Mouse (Mus musculus): ENCODE data around the gene H2afy2. TPM values are rescaled to one million over a fixed set of nuclear protein-coding genes. Genes with fewer than 3 reads are reported as not detected.

H2afy2 gene
- total RNA-seq, 4 experiments from 2014 or later, result 18.9 to 24.8 (median 19.9) TPM

Small RNAs within 50 kb of the gene (microRNA-seq; reads per million reads assigned to microRNA genes)
- 0 reads per million in 2 experiments for gene Mir5108

Other genes starting within 250 kb of the H2afy2 start
- gene Npffr1, start 188.7 kb downstream of the H2afy2 start, total RNA-seq (2022), result 1 to 10 TPM; 1.9 to 3.2 (median 2.9) TPM
- gene Ppa1, start 135.6 kb downstream of the H2afy2 start, total RNA-seq (2022), result 100 to 1,000 TPM; 101 to 116 (median 111) TPM
- gene Sar1a, start 103.8 kb downstream of the H2afy2 start, total RNA-seq (2022), result 100 to 1,000 TPM; 117 to 135 (median 124) TPM
- gene Tysnd1, start 88.6 kb downstream of the H2afy2 start, total RNA-seq (2022), result 10 to 100 TPM; 18.4 to 23.4 (median 20.7) TPM
- gene Aifm2, start 68.9 kb downstream of the H2afy2 start, total RNA-seq (2022), result 10 to 100 TPM in 2 of 4 experiments, 1 to 10 TPM in 2; 9.6 to 10.8 (median 10.2) TPM
- 1 to 10 TPM; 1.1 to 2.3 (median 1.4) TPM for gene Col13a1, start 195.0 kb upstream of the H2afy2 start, total RNA-seq (2022)

Measured in left cerebral cortex, adult 8-10 months (tissue).